8 mouse cellular contexts compared by ENCODE assay signal in genomic region chr16:29579167-29579786, GRCm38 (mm10). TPM values are rescaled to one million over a fixed set of nuclear protein-coding genes. Genes with fewer than 3 reads are reported as not detected.
DNase-seq lines count a peak whose midpoint lies in the region; ATAC-seq and TF ChIP-seq lines count a peak whose summit lies in the region.

Opa1 (plus strand) TSS chr16:29579334.

- peak within 1 kb of the TSS; percentile 81 for H3K4me2 ChIP-seq in heart, embryonic 11.5 days
- peak within 1 kb of the TSS; percentile 73 for H3K4me2 ChIP-seq in kidney, embryonic 16.5 days (replicated peaks; ENCODE audit: low read depth, low read length)
- H3K4me2 ChIP-seq in myocyte (ENCODE audit: low read depth): peak within 1 kb of the TSS; percentile 82

- H3ac ChIP-seq in C2C12 (ENCODE audit: control insufficient read depth, insufficient read length, low read depth): peak within 1 kb of the TSS; percentile 99
- H3ac ChIP-seq in myocyte (ENCODE audit: control insufficient read depth, insufficient read length): peak within 1 kb of the TSS; percentile 35

- no peak for TF ChIP-seq CTCF in C2C12 (IDR thresholded peaks at IDR 0.05; ENCODE audit: control insufficient read depth, insufficient read depth, insufficient read length)
- TF ChIP-seq CTCF in brain, embryonic 14.5 days (IDR thresholded peaks at IDR 0.05; ENCODE audit: borderline replicate concordance, extremely low read depth, insufficient read depth, insufficient read length): no peak
- no peak for TF ChIP-seq CTCF in liver, adult 2 months (IDR thresholded peaks at IDR 0.05; ENCODE audit: low read depth, low read length)

- H3K4me1 ChIP-seq in erythroblast, embryonic 14.5 days (ENCODE audit: control insufficient read depth): peaks cover 16% of the 10 kb centered on the region
- H3K4me1 ChIP-seq in heart, embryonic 11.5 days (ENCODE audit: control insufficient read depth, insufficient read depth, low read length): peaks cover 5% of the 10 kb centered on the region
- peaks cover 8% of the 10 kb centered on the region; the same call in 1 of the 2 replicates for H3K4me1 ChIP-seq in kidney, embryonic 16.5 days (ENCODE audit: insufficient read depth, low read length)
- peaks cover 3% of the 10 kb centered on the region for H3K4me1 ChIP-seq in liver, adult 2 months (ENCODE audit: control insufficient read depth, insufficient read depth, low read length)

- H3K9ac ChIP-seq in heart, embryonic 11.5 days (ENCODE audit: low read depth, low read length): peak within 1 kb of the TSS; percentile 96
- peak within 1 kb of the TSS; percentile 83 for H3K9ac ChIP-seq in kidney, embryonic 16.5 days (replicated peaks; ENCODE audit: low read length)
- peak within 1 kb of the TSS; percentile 94 for H3K9ac ChIP-seq in liver, adult 2 months (ENCODE audit: low read depth, low read length)

- ATAC-seq in heart, embryonic 11.5 days (replicated peaks; ENCODE audit: insufficient number of reproducible peaks, low FRiP score, low TSS enrichment): peak; percentile 97
- peak; percentile 99 for ATAC-seq in kidney, embryonic 16.5 days (ENCODE audit: low FRiP score, low TSS enrichment)

- H3K36me3 ChIP-seq in C2C12 (ENCODE audit: control insufficient read depth, insufficient read depth) (no peaks in the 10 kb centered on the region), myocyte (ENCODE audit: control insufficient read depth, insufficient read depth) (no peaks in the 10 kb centered on the region)
- H3K36me3 ChIP-seq in erythroblast, embryonic 14.5 days (ENCODE audit: control insufficient read depth): peaks cover 6% of the 10 kb centered on the region; the same call in 1 of the 2 replicates
- no peaks in the 10 kb centered on the region for H3K36me3 ChIP-seq in heart, embryonic 11.5 days (ENCODE audit: control insufficient read depth, insufficient read depth, low read length)
- H3K36me3 ChIP-seq in kidney, embryonic 16.5 days (ENCODE audit: insufficient read depth, low read length): no peaks in the 10 kb centered on the region
- H3K36me3 ChIP-seq in liver, adult 2 months (ENCODE audit: control insufficient read depth, insufficient read depth, low read length): no peaks in the 10 kb centered on the region
- H3K36me3 ChIP-seq in splenic B cell, adult 2 months (ENCODE audit: control insufficient read depth, insufficient read depth, low read length, poor library complexity, severe bottlenecking): no peaks in the 10 kb centered on the region

- no peaks in the 10 kb centered on the region for H3K9me3 ChIP-seq in erythroblast, embryonic 14.5 days (ENCODE audit: control insufficient read depth, low read length)
- no peaks in the 10 kb centered on the region for H3K9me3 ChIP-seq in heart, embryonic 11.5 days (replicated peaks; ENCODE audit: control insufficient read depth, low read length)
- no peaks in the 10 kb centered on the region for H3K9me3 ChIP-seq in kidney, embryonic 16.5 days (ENCODE audit: low read length)

- H3K27me3 ChIP-seq in C2C12 (ENCODE audit: control insufficient read depth, insufficient read depth, insufficient read length) (no peaks in the 10 kb centered on the region), myocyte (ENCODE audit: control insufficient read depth, insufficient read depth, insufficient read length) (no peaks in the 10 kb centered on the region)
- H3K27me3 ChIP-seq in erythroblast, embryonic 14.5 days (ENCODE audit: control insufficient read depth): peaks cover 2% of the 10 kb centered on the region; the same call in 1 of the 2 replicates
- no peaks in the 10 kb centered on the region for H3K27me3 ChIP-seq in heart, embryonic 11.5 days (ENCODE audit: control insufficient read depth, insufficient read depth, low read length)
- peaks cover 3% of the 10 kb centered on the region; the same call in 1 of the 2 replicates for H3K27me3 ChIP-seq in kidney, embryonic 16.5 days (ENCODE audit: insufficient read depth, low read length)
- no peaks in the 10 kb centered on the region for H3K27me3 ChIP-seq in liver, adult 2 months (ENCODE audit: control insufficient read depth, insufficient read depth, low read length)
- no peaks in the 10 kb centered on the region; the same call in 1 of the 2 replicates for H3K27me3 ChIP-seq in splenic B cell, adult 2 months (ENCODE audit: control insufficient read depth, insufficient read depth, low read length, poor library complexity, severe bottlenecking)

- peak; percentile 76; the same call in 1 of the 2 replicates for TF ChIP-seq POLR2A in brain, embryonic 14.5 days (IDR thresholded peaks at IDR 0.05; ENCODE audit: borderline replicate concordance, extremely low read depth, insufficient read depth, insufficient read length, poor library complexity, severe bottlenecking)
- 0 out of 2 replicates have a peak, but pooled peaks have one; percentile 23 for TF ChIP-seq POLR2A in liver, adult 2 months (IDR thresholded peaks at IDR 0.05; ENCODE audit: extremely low read depth, insufficient read depth, low read length)
- TF ChIP-seq POLR2A in myocyte (IDR thresholded peaks at IDR 0.05; ENCODE audit: insufficient read length, low read depth): peak; percentile 61

- DNase-seq in brain, embryonic 14.5 days (ENCODE audit: low read depth): peak; percentile 98
- peak; percentile 86 for DNase-seq in liver, adult 2 months (ENCODE audit: extremely low read depth, low read depth, low spot score)
- DNase-seq in splenic B cell, adult 2 months (ENCODE audit: low read depth, low spot score): peak; percentile 97

- under 1% methylated on average over 39 of the region's 39 CpGs for WGBS in heart, embryonic 11.5 days (ENCODE audit: insufficient replicate concordance)
- WGBS in kidney, embryonic 16.5 days: under 1% methylated on average over 39 of the region's 39 CpGs
- under 1% methylated on average over 39 of the region's 39 CpGs for WGBS in liver, adult 2 months

- H3K79me2 ChIP-seq in C2C12 (ENCODE audit: control insufficient read depth, insufficient read depth) (peaks cover 31% of the 10 kb centered on the region), myocyte (ENCODE audit: control insufficient read depth, insufficient read depth) (peaks cover 31% of the 10 kb centered on the region)
- peaks cover 10% of the 10 kb centered on the region; the same call in 1 of the 2 replicates for H3K79me2 ChIP-seq in liver, adult 2 months (ENCODE audit: control insufficient read depth, insufficient read depth, low read length)

- H3K27ac ChIP-seq in heart, embryonic 11.5 days (ENCODE audit: low read depth, low read length): 0 out of 2 replicates have a peak within 1 kb of the TSS, but pooled peaks have one; percentile 37
- H3K27ac ChIP-seq in kidney, embryonic 16.5 days (ENCODE audit: low read length): no peak within 1 kb of the TSS
- peak within 1 kb of the TSS; percentile 81 for H3K27ac ChIP-seq in liver, adult 2 months (replicated peaks; ENCODE audit: insufficient read depth, low read depth, low read length)

- H3K4me3 ChIP-seq in C2C12 (ENCODE audit: insufficient read depth, poor library complexity, severe bottlenecking) (peak within 1 kb of the TSS; percentile 96), myocyte (peak within 1 kb of the TSS; percentile 65)
- H3K4me3 ChIP-seq in erythroblast, embryonic 14.5 days (replicated peaks): peak within 1 kb of the TSS; percentile 91
- peak within 1 kb of the TSS; percentile 96 for H3K4me3 ChIP-seq in heart, embryonic 11.5 days (ENCODE audit: low read depth, low read length)
- peak within 1 kb of the TSS; percentile 70 for H3K4me3 ChIP-seq in kidney, embryonic 16.5 days (ENCODE audit: low read length)
- H3K4me3 ChIP-seq in liver, adult 2 months (ENCODE audit: insufficient read depth, low read depth, low read length): peak within 1 kb of the TSS; percentile 86

- peaks cover 23% of the 10 kb centered on the region for H3K79me3 ChIP-seq in C2C12 (ENCODE audit: low read depth)

TF ChIP-seq in C2C12, 6 proteins besides CTCF, POLR2A, EP300 and RAD21:
- TF ChIP-seq MYOD1 (IDR thresholded peaks at IDR 0.05; ENCODE audit: control insufficient read depth, insufficient read length, low read depth) (no peak), FOSL1 (IDR thresholded peaks at IDR 0.05; ENCODE audit: insufficient read depth, low read length, poor library complexity, severe bottlenecking) (no peak), MYOG (IDR thresholded peaks at IDR 0.05; ENCODE audit: control insufficient read depth, extremely low read depth, insufficient read length) (no peak), MAX (IDR thresholded peaks at IDR 0.05) (no peak), CEBPB (IDR thresholded peaks at IDR 0.05; ENCODE audit: low read depth) (no peak), USF1 (IDR thresholded peaks at IDR 0.05; ENCODE audit: low read depth) (no peak)

TF ChIP-seq in myocyte, 11 proteins besides CTCF, POLR2A, EP300 and RAD21:
- peak in 1 of 3 experiments; percentile 55 for TF ChIP-seq MYOG (IDR thresholded peaks at IDR 0.05; ENCODE audit: control insufficient read depth in 1 of 3, insufficient read depth in 1 of 3, insufficient read length in 2 of 3, low read depth in 2 of 3)
- peak; percentile 50 for TF ChIP-seq POLR2AphosphoS2 (IDR thresholded peaks at IDR 0.05; ENCODE audit: insufficient read length, low read depth)
- TF ChIP-seq E2F4 (IDR thresholded peaks at IDR 0.05; ENCODE audit: insufficient read depth): peak; percentile 43
- peak; percentile 66 for TF ChIP-seq SRF (IDR thresholded peaks at IDR 0.05; ENCODE audit: control insufficient read depth, insufficient read length, low read depth)
- no peak for TF ChIP-seq USF1 (IDR thresholded peaks at IDR 0.05; ENCODE audit: low read depth)

RNA-seq across cellular contexts. Expression of gene Opa1, which starts in this region (rescaled TPM):
- 13.8 TPM for polyA plus RNA-seq in C2C12 (2012; fragmentation: generic; extraction: Trizol)
- 30.8 and 41.2 TPM in 2 replicates for polyA plus RNA-seq in brain, embryonic 14.5 days (2012; rRNA removed)
- polyA plus RNA-seq in erythroblast, embryonic 14.5 days (2012): 0.32 and 0.54 TPM in 2 replicates
- polyA plus RNA-seq in heart, embryonic 11.5 days (2014; fragmentation: Nextera tagmentation; extraction: Ambion mirVana): 44.1 and 57.0 TPM in 2 replicates
- polyA plus RNA-seq in kidney, embryonic 16.5 days (2015; fragmentation: Nextera tagmentation; extraction: Ambion mirVana): 33.1 and 34.3 TPM in 2 replicates
- 48.9 and 52.3 TPM in 2 replicates for total RNA-seq in liver, adult 2 months (2014; rRNA removed)
- 12.2 and 13.7 TPM in 2 replicates for polyA plus RNA-seq in liver, adult 2 months (2012; rRNA removed)
- polyA plus RNA-seq in myocyte (2012; fragmentation: generic; extraction: Trizol): 20.2 TPM

Comparison
In these comparisons a context has a peak if more than half of its experiments do, and no peak if none do; other contexts are left out.
1. POLR2A ChIP-seq: peak in every context shown above with its lines; median percentile 76 in brain, embryonic 14.5 days; 61 in myocyte; 23 in liver, adult 2 months.